Mouse (Mus musculus) small intestine, adult 2 months (tissue): ENCODE results near the gene Gpr158. TPM values are rescaled to one million over a fixed set of nuclear protein-coding genes. Genes with fewer than 3 reads are reported as not detected.

ENCODE experiments used
- H3K27ac ChIP-seq: fragments of 200-500 bp; 2 replicates; pipeline ENCODE4 v1.5.1; 2012; ENCODE audit warnings: low read depth, low read length, control low read depth, inconsistent platforms; ENCODE audit not compliant: insufficient read depth
- H3K27me3 ChIP-seq: fragments of 200-500 bp; 2 replicates; pipeline ENCODE4 v1.6.1; 2012; ENCODE audit warnings: mild to moderate bottlenecking, moderate library complexity, low read length, inconsistent platforms; ENCODE audit not compliant: control insufficient read depth, insufficient read depth
- H3K36me3 ChIP-seq: fragments of 200-500 bp; 2 replicates; pipeline ENCODE4 v1.6.1; 2012; ENCODE audit warnings: mild to moderate bottlenecking, low read length, control low read depth, inconsistent platforms; ENCODE audit not compliant: control insufficient read depth, insufficient read depth
- H3K4me1 ChIP-seq: fragments of 200-500 bp; 2 replicates; pipeline ENCODE4 v1.6.1; 2012; ENCODE audit warnings: low read length, inconsistent platforms, mixed read lengths; ENCODE audit not compliant: control insufficient read depth, insufficient read depth, insufficient read length
- H3K4me3 ChIP-seq: fragments of 200-500 bp; 2 replicates; pipeline ENCODE4 v1.5.1; 2012; ENCODE audit warnings: low read depth, mild to moderate bottlenecking, control low read depth, inconsistent platforms, low read length, moderate library complexity
- CTCF ChIP-seq: fragments of 200-500 bp; IDR thresholded peaks from 2 replicates; pipeline ENCODE4 v1.5.1; 2012; ENCODE audit warnings: low read depth, mild to moderate bottlenecking, control low read depth, inconsistent platforms, low read length, moderate library complexity, mixed read lengths; ENCODE audit not compliant: insufficient replicate concordance, insufficient read length; ENCODE audit errors: extremely low read depth
- POLR2A ChIP-seq: fragments of 200-500 bp; IDR thresholded peaks from 2 replicates; pipeline ENCODE4 v1.6.1; 2012; ENCODE audit warnings: low read depth, mild to moderate bottlenecking, control low read depth, inconsistent platforms, low read length, moderate library complexity
- WGBS: fragments of 180-500 bp; shearing (Covaris S2); methylation state at CpG from one replicate; pipeline ENCODE4 v1.1.7; 2018; 5-methylcytosine and 5-hydroxymethylcytosine counted together
- polyA plus RNA-seq: library from polyadenylated mRNA; depleted of rRNA; stranded (reverse); fragments of >200 nt; gene quantifications from 2 replicates; pipeline ENCODE4 v1.2.3, GENCODE M21; 2012

The Gpr158 gene
- polyA plus RNA-seq, 1 experiment: not detected

GRCm38 (mm10) chr2:21474957-21475356 is 107.6 kb downstream of the Gpr158 start:
- Histone ChIP-seq H3K27ac (no peak overlapping the region), H3K4me1 (no peaks in the 10 kb centered on the region), H3K4me3 (no peak overlapping the region), H3K36me3 (no peaks in the 10 kb centered on the region), H3K27me3 (no peaks in the 10 kb centered on the region)
- no peak for TF ChIP-seq CTCF
- WGBS: 92% methylated on average over 2 of the region's 2 CpGs

DNA sequence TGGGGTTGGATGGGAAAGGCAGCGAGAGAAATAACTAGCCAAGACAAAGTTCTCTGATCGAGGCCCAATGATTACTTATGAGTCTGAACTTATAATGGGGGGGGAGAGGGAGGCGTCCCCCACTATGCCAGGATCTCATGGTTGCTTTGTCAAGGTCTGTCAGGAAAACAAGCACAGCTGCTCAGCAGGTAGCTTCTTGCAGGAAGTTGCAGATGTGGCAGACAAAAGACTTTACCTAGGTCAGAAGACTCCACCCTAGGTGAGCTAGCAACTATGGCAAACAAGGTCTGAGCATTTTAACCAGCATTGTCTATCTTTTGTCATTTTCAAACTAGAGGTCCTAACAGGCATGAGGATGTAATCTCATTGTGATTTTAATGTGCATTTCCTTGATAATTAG is 129.5 kb downstream of the Gpr158 start:
- no peaks in the 10 kb centered on the region for H3K4me1 ChIP-seq
- no peak overlapping the region for H3K27ac ChIP-seq
- no peak overlapping the region for H3K4me3 ChIP-seq
- no peaks in the 10 kb centered on the region for H3K27me3 ChIP-seq
- no peak for TF ChIP-seq POLR2A
- TF ChIP-seq CTCF: no peak
- 69% methylated on average over 3 of the region's 3 CpGs for WGBS
- no peaks in the 10 kb centered on the region for H3K36me3 ChIP-seq

- no peak overlapping the region for H3K27ac ChIP-seq
- no peaks in the 10 kb centered on the region for H3K4me1 ChIP-seq
- H3K27me3 ChIP-seq: no peaks in the 10 kb centered on the region
- H3K36me3 ChIP-seq: no peaks in the 10 kb centered on the region
- no peak overlapping the region for H3K4me3 ChIP-seq
- WGBS: 74% methylated on average over 1 of the region's 1 CpGs
- TF ChIP-seq CTCF (no peak), POLR2A (no peak)
Observed at GRCm38 (mm10) chr2:21497965-21498364, 130.6 kb downstream of the Gpr158 start.

- H3K36me3 ChIP-seq: no peaks in the 10 kb centered on the region
- WGBS: 84% methylated on average over 2 of the region's 2 CpGs
- H3K27ac ChIP-seq: no peak overlapping the region
- H3K27me3 ChIP-seq: no peaks in the 10 kb centered on the region
- H3K4me3 ChIP-seq: no peak overlapping the region
- no peaks in the 10 kb centered on the region for H3K4me1 ChIP-seq
- TF ChIP-seq POLR2A (no peak), CTCF (no peak)
Observed at GRCm38 (mm10) chr2:21499399-21499798, 132.1 kb downstream of the Gpr158 start.

GRCm38 (mm10) chr2:21507449-21507848 is 140.1 kb downstream of the Gpr158 start:
- TF ChIP-seq POLR2A: no peak
- no peak for TF ChIP-seq CTCF
- Histone ChIP-seq H3K27ac (no peak overlapping the region), H3K27me3 (no peaks in the 10 kb centered on the region), H3K4me3 (no peak overlapping the region), H3K36me3 (no peaks in the 10 kb centered on the region), H3K4me1 (no peaks in the 10 kb centered on the region)
- WGBS: 75% methylated on average over 1 of the region's 1 CpGs

GRCm38 (mm10) chr2:21530750-21531149 is 163.4 kb downstream of the Gpr158 start:
- no peak overlapping the region for H3K27ac ChIP-seq
- no peaks in the 10 kb centered on the region for H3K36me3 ChIP-seq
- H3K4me1 ChIP-seq: no peaks in the 10 kb centered on the region
- TF ChIP-seq POLR2A (no peak), CTCF (no peak)
- H3K27me3 ChIP-seq: no peaks in the 10 kb centered on the region
- H3K4me3 ChIP-seq: no peak overlapping the region

DNA sequence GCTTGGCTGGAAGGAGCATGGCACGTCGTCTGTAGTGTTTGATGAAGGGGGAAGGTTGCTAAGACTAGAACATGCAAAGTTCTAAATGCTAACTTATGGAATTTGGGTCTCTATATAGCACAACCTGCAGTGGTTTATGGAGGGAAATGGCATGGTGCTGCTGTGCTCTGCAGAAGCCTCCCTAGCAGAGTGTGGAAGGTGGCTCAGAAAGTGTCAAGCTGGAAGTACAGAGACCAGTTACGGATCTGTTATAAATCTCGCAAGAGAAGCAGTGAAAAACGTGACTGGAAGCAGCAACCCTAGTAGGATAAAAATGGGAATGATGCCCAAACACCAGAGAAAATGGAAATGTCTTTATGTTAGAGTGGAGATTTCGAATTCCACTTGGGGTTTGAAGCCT is 251.8 kb downstream of the Gpr158 start:
- 63% methylated on average over 6 of the region's 6 CpGs for WGBS
- no peaks in the 10 kb centered on the region for H3K27me3 ChIP-seq
- no peak for TF ChIP-seq POLR2A
- no peak for TF ChIP-seq CTCF
- H3K4me3 ChIP-seq: no peak overlapping the region
- no peaks in the 10 kb centered on the region for H3K4me1 ChIP-seq
- H3K36me3 ChIP-seq: no peaks in the 10 kb centered on the region
- no peak overlapping the region for H3K27ac ChIP-seq

DNA sequence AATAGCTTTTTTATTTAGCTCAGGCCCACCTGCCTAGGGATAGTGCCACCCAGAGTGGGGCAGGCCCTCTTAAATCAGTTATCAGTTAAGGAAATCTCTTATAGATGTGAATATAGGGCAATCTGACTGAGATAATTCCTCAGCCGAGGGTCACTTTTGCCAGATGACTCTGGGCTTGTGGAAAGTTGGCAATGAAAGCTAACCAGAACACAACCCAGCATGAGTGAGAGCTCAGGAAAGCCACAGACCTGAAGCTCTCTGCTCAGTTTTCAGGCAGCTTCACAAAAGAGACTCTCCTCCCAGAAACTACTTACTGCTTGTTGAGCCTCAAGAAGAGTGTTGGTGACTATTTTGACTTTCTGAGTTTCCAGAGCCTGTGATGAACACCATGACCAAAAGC is 264.8 kb downstream of the Gpr158 start:
- Histone ChIP-seq H3K27ac (no peak overlapping the region), H3K4me1 (no peaks in the 10 kb centered on the region), H3K36me3 (no peaks in the 10 kb centered on the region), H3K4me3 (no peak overlapping the region), H3K27me3 (no peaks in the 10 kb centered on the region)
- WGBS: 61% methylated on average over 1 of the region's 1 CpGs
- TF ChIP-seq POLR2A (no peak), CTCF (no peak)
